Mouse (Mus musculus): Measurements from ENCODE around the gene Ifrd2.

Gene Ifrd2

DNA sequence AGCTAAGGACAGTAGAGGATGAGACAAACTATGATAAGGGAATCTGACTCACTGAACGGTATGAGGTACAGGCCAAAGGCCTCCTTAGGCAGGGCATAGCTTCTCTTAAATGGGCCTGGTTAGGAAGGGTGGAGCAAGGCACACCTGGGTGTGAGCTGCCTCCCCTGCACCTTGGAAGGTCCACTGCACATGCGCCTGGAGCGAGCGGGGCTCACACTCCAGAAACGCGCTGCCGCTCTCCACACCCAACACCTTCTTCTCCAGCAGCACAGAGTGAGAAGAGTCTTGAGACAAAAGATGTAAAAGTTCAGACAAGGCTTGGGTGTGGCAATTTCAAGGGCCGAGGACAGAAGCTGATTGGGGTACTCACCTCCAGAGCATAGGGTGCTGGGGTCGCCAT lies 12.0 kb downstream of the Ifrd2 start:
- 93% methylated on average over 9 of the region's 9 CpGs for WGBS

- WGBS = 84% methylated on average over 14 of the region's 14 CpGs
These were observed 12.4 kb downstream of the Ifrd2 start for GRCm38 (mm10) chr9:107599842-107600241.

DNA sequence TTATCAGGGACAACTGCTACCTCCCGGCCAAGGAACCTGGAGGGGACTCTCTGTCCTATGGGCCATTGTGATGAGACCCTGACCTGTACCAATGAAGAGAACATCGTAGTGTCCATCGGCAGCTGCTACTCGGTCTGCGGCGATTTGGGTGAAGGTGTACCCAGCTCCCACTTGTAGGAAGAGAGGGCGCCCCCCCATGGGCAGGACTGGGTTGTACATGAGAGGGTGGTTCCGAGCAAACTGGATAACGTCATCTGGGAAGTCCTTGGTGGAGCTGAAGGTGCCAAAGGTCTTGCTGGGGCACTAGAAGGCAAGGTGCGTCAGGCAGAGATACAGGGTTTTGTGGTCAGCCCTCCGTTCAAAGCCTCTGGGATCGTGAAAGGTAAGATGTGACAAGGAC lies 13.3 kb downstream of the Ifrd2 start:
- 80% methylated on average over 12 of the region's 12 CpGs for whole genome bisulfite sequencing

DNA sequence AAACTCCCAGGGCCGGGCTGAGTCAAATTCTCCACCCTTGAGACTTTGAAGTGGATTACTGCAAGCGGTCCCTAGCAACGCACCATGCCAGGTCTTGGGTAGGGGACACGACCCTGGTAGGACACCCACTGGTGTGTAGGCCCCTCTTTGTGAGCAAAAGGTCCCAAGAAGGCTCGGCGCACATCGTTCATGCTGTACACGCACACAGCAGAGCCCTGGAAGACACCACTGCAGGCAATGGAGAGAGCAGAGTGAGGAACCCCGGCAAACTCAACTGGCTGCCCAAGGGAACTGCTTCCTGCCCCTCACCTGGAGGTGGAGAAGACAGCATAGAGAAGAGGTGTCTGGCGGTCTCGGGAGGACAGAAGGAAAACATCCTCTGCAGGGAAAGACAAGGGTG lies 13.8 kb downstream of the Ifrd2 start:
- 84% methylated on average over 11 of the region's 11 CpGs for WGBS

- WGBS = 8% methylated on average over 10 of the region's 10 CpGs
These were observed 14.7 kb downstream of the Ifrd2 start for GRCm38 (mm10) chr9:107602068-107602648.

- 88% methylated on average over 6 of the region's 6 CpGs for WGBS
These were observed 15.8 kb downstream of the Ifrd2 start for GRCm38 (mm10) chr9:107603251-107603650.

DNA sequence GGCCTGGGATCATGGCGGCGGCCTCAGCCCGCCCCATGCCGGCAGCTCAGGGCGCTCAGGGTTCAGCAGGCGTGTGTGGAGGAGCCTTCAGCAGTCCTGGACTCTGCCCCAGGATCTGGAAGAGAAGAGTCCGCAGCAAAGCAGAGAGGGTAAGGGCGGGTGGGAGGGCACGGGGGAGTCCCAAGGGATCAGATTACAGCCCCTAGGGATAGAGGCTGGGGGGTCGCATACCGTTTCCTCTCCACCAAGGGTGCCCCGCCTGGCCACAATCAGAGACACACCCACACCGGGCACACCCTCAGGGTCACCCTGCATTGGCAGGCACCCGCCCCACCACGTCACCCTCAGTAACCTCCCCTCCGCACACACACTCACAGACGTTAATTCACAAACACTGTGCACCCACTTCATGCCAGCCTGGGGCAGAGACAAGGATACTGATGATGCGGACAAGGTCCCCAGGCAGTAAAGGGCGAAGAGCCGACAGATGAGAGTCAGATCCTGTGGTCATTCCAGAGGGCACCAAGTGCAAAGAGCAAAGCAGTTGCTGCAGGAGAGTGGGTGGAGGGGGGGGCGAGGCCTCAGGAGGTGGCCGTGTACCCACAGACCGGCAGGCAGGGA lies 17.7 kb downstream of the Ifrd2 start:
- WGBS = 74% methylated on average over 23 of the region's 23 CpGs

DNA sequence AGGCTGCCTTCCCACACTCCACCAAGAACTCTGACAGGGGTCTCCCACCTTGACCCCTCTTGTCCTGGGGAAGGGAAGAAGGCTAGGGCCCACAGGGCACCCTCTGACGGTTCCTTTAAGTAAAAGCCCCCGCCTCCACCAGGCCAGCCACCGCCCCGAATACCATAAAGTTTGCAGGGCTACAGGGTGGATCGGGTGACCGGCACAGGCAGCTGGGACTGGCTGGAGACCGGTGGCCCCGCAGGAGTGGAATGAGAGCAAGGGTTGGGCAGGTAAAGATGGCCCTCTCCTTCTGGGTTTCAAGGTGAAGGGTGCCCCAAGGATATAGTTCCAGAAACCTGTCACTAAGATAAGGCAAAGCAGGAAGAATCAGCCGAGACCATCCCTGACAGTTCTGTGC lies 19.1 kb downstream of the Ifrd2 start:
- WGBS = 67% methylated on average over 9 of the region's 9 CpGs

- WGBS = 95% methylated on average over 2 of the region's 2 CpGs
These were observed 19.6 kb downstream of the Ifrd2 start for GRCm38 (mm10) chr9:107607036-107607435.

GRCm38 (mm10) chr9:107607653-107608245 lies 20.3 kb downstream of the Ifrd2 start:
- WGBS = 76% methylated on average over 9 of the region's 9 CpGs

GRCm38 (mm10) chr9:107608741-107609432 lies 21.4 kb downstream of the Ifrd2 start, which contains the start of gene Sema3b:
Sema3b (minus strand) TSS chr9:107609229.
- WGBS = 53% methylated on average over 12 of the region's 12 CpGs

- 77% methylated on average over 4 of the region's 4 CpGs for WGBS
These were observed 22.0 kb downstream of the Ifrd2 start for GRCm38 (mm10) chr9:107609433-107609830.

GRCm38 (mm10) chr9:107611456-107612190 lies 24.2 kb downstream of the Ifrd2 start:
- WGBS = 24% methylated on average over 6 of the region's 6 CpGs

DNA sequence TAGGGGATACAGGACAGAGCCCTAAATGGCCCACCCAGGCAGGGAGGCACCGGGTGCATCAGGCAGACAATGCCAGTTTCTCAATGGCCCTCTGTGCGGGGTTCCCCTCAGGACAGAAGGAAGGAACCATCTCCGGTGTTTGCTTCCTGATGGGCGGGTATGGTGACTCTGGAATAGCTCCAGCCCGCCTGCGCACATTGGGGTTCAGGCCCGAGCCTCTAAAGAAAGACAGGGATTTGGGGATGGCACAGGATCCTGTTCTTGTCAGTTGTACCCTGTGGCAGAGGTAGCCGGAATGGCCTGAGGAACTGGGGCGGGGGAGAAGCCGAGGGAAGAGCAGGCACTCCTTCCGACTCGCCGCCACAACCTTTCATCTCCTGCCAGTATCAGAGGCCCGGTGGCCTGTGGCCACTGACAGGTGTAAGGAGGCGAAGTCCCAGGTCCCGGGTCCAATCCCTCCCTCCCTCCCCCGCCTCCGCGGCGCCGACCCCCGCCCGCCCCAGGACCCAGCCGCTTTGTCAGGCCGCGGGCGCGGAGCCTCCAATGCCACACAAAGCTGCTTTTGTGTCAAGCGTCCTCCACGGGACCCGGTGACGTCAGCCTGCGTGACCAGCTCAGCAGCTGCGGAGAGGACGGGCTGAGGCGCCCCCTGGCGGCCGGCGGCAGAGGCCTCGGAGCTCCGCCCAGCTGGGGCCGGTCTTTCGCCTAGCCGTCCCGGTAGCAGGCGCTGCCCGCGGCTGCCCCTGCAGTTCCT lies 24.9 kb downstream of the Ifrd2 start:
- 1% methylated on average over 48 of the region's 48 CpGs for WGBS

- WGBS = 7% methylated on average over 12 of the region's 12 CpGs
These were observed 25.6 kb downstream of the Ifrd2 start for GRCm38 (mm10) chr9:107612945-107613569.

GRCm38 (mm10) chr9:107615035-107615434 lies 27.6 kb downstream of the Ifrd2 start:
- WGBS = 71% methylated on average over 4 of the region's 4 CpGs

GRCm38 (mm10) chr9:107617461-107617860 lies 30.0 kb downstream of the Ifrd2 start:
- WGBS = 70% methylated on average over 2 of the region's 2 CpGs

DNA sequence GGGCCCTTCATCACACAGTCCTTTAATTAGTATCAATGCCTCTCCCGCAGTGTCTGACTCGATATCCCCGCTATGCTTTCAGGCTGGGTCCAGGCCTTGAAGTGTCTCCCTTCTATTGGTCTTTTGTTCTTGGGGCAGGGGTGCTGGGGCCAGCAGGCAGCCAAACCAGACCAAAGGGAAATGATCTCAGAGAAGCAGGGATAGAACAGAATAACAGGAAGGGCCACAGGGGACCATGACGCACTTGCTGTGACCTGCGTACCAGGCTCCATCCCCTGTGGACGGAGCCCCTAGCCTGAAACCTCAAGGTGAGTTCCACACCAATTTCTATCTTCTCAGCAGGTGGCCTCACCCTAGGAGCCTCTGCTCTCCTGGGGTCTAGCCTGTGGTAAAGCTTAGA lies 30.7 kb downstream of the Ifrd2 start:
- WGBS = 65% methylated on average over 6 of the region's 6 CpGs

GRCm38 (mm10) chr9:107618778-107619545 lies 31.5 kb downstream of the Ifrd2 start:
- WGBS = 44% methylated on average over 13 of the region's 13 CpGs

GRCm38 (mm10) chr9:107619546-107619879 lies 32.1 kb downstream of the Ifrd2 start:
- WGBS = 69% methylated on average over 13 of the region's 13 CpGs

Data from cerebral cortex, adult 2 months (tissue).